Mouse (Mus musculus): ENCODE measurements around the gene Pde3a.

GRCm38 (mm10) chr6:141430134-141430533, 181.1 kb downstream of the Pde3a start:
- TF ChIP-seq CTCF (IDR thresholded peaks at IDR 0.05; ENCODE audit: low read depth) (peak; percentile 44; the same call in 1 of the 2 replicates), EP300 (IDR thresholded peaks at IDR 0.05; ENCODE audit: low read depth) (no peak)

Measured in liver, embryonic 14.5 days (tissue).